Mouse (Mus musculus): Measurements from ENCODE around the gene Erich2.

GRCm38 (mm10) chr2:70508496-70508895 lies at the start of gene Erich2:
- TF ChIP-seq CTCF (conservative IDR thresholded peaks at IDR 0.05; ENCODE audit: insufficient read depth, insufficient read length, low read depth, low read length) (no peak), POLR2A (IDR thresholded peaks at IDR 0.05; ENCODE audit: low read depth, low read length) (no peak)

Data from kidney, adult 2 months (tissue).